Mouse (Mus musculus) liver, embryonic 11.5 days (tissue): ENCODE measurements around the gene Stac. TPM values are rescaled to one million over a fixed set of nuclear protein-coding genes. Genes with fewer than 3 reads are reported as not detected.

ENCODE experiments used
- ATAC-seq: fragments of 200-750 bp; cut with Nextera tagmentation; replicated peaks from 2 replicates; pipeline ENCODE4 v1.8.0; 2017; ENCODE audit warnings: moderate number of reproducible peaks, mild to moderate bottlenecking, moderate TSS enrichment, moderate library complexity; ENCODE audit not compliant: low FRiP score
- DNase-seq: peaks from one replicate; pipeline ENCODE4 v3.0.0-alpha.2; 2017; ENCODE audit warnings: low spot score
- H3K27ac ChIP-seq: fragments of 300-500 bp; sonication (generic); 2 replicates; pipeline ENCODE4 v1.5.1; 2014; ENCODE audit warnings: mild to moderate bottlenecking, low read depth, low read length, control low read depth
- H3K27me3 ChIP-seq: fragments of 300-500 bp; sonication (generic); replicated peaks from 2 replicates; pipeline ENCODE4 v1.6.1; 2014; ENCODE audit warnings: low read length, mixed read lengths; ENCODE audit not compliant: control insufficient read depth, insufficient read depth
- H3K36me3 ChIP-seq: fragments of 300-500 bp; sonication (generic); 2 replicates; pipeline ENCODE4 v1.6.1; 2014; ENCODE audit warnings: mild to moderate bottlenecking, low read length, moderate library complexity, mixed read lengths; ENCODE audit not compliant: control insufficient read depth, insufficient read depth
- H3K4me1 ChIP-seq: fragments of 300-500 bp; sonication (generic); replicated peaks from 2 replicates; pipeline ENCODE4 v1.6.1; 2014; ENCODE audit warnings: low read length, mixed read lengths; ENCODE audit not compliant: control insufficient read depth, insufficient read depth
- H3K4me2 ChIP-seq: fragments of 300-500 bp; sonication (generic); 2 replicates; pipeline ENCODE4 v1.6.1; 2014; ENCODE audit warnings: mild to moderate bottlenecking, control low read depth, moderate library complexity
- H3K4me3 ChIP-seq: fragments of 300-500 bp; sonication (generic); 2 replicates; pipeline ENCODE4 v1.5.1; 2014; ENCODE audit warnings: low read depth, low read length, control low read depth
- H3K9ac ChIP-seq: fragments of 300-500 bp; sonication (generic); 2 replicates; pipeline ENCODE4 v1.6.1; 2014; ENCODE audit warnings: low read depth, low read length, control low read depth
- H3K9me3 ChIP-seq: fragments of 300-500 bp; sonication (generic); 2 replicates; pipeline ENCODE4 v1.6.1; 2016; ENCODE audit warnings: low read length, inconsistent platforms, mixed read lengths; ENCODE audit not compliant: control insufficient read depth
- WGBS: fragments of 180-500 bp; shearing (Covaris S2); extraction: QIAGEN DNeasy Blood & Tissue Kit; methylation state at CpG from one replicate; pipeline ENCODE4 v1.1.7; 2014; 5-methylcytosine and 5-hydroxymethylcytosine counted together
- polyA plus RNA-seq: library from polyadenylated mRNA; unstranded; fragments of >200 nt; fragmentation: Nextera tagmentation; extraction: Ambion mirVana; gene quantifications from 2 replicates; pipeline ENCODE4 v1.2.1, GENCODE M21; 2014

Gene Stac
- polyA plus RNA-seq, 1 experiment from 2014 or later: 0.69 TPM

GRCm38 (mm10) chr9:111522226-111522625 is 167.9 kb downstream of the Stac start:
- Histone ChIP-seq H3K9me3 (no peaks in the 10 kb centered on the region), H3K9ac (no peak overlapping the region), H3K27me3 (no peaks in the 10 kb centered on the region), H3K4me2 (no peak overlapping the region), H3K36me3 (no peaks in the 10 kb centered on the region), H3K27ac (no peak overlapping the region), H3K4me1 (no peaks in the 10 kb centered on the region), H3K4me3 (no peak overlapping the region)
- WGBS: 75% methylated on average over 7 of the region's 7 CpGs
- DNase-seq (no peak), ATAC-seq (no peak)

GRCm38 (mm10) chr9:111515536-111515935 is 174.6 kb downstream of the Stac start:
- Histone ChIP-seq H3K4me1 (no peaks in the 10 kb centered on the region), H3K9ac (no peak overlapping the region), H3K4me2 (no peak overlapping the region), H3K27me3 (no peaks in the 10 kb centered on the region), H3K27ac (no peak overlapping the region), H3K9me3 (no peaks in the 10 kb centered on the region), H3K4me3 (no peak overlapping the region), H3K36me3 (no peaks in the 10 kb centered on the region)
- ATAC-seq: no peak; the same call in 1 of the 2 replicates
- DNase-seq: no peak
- WGBS: 85% methylated on average over 3 of the region's 3 CpGs

- no peak overlapping the region for H3K9ac ChIP-seq
- H3K9me3 ChIP-seq: no peaks in the 10 kb centered on the region
- H3K27me3 ChIP-seq: no peaks in the 10 kb centered on the region
- H3K4me3 ChIP-seq: no peak overlapping the region
- H3K36me3 ChIP-seq: no peaks in the 10 kb centered on the region
- H3K4me2 ChIP-seq: no peak overlapping the region
- H3K27ac ChIP-seq: no peak overlapping the region
- ATAC-seq: no peak
- WGBS: 82% methylated on average over 15 of the region's 15 CpGs
- no peak for DNase-seq
- no peaks in the 10 kb centered on the region for H3K4me1 ChIP-seq
Measured at GRCm38 (mm10) chr9:111514586-111515473, 175.3 kb downstream of the Stac start.
